In the genomic region with DNA sequence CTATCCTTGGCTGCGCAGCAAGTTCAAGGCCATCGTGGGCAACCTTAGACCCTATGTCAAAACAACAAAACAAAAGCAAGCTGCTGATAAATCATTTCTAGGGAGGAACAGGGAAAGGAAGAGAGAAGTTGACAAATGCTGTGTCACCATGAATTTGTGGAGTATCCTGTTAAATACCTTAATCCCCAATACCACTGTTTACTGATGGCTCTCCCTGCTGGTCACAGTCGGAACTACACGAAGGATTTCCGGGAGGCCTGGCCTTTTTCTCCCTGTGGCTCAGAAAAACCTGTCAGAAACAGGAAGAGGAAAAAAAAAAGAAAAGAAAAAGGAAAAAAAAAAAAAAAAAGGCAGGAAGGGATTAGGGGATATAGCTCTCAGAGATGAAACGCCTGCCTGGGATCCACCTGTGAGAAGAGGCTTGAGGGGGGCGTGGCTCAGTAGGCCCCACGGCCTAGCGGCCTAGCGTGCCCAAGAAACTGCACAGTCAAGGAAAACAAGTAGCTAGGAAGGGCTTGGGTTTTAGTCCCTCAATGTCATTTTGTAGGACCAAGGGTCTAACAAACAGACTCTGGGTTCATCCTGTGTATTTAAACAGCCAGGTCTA, we compare ENCODE assay signal across 8 mouse cellular contexts. TPM values are rescaled to one million over a fixed set of nuclear protein-coding genes. Genes with fewer than 3 reads are reported as not detected.
A peak's percentile ranks its signal among the peaks of the same experiment; 100 is the strongest.
DNase-seq lines count a peak whose midpoint lies in the region; ATAC-seq and TF ChIP-seq lines count a peak whose summit lies in the region.

No protein-coding gene starts in this region.

- H3K4me1 ChIP-seq in MEL (ENCODE audit: control insufficient read depth in 1 of 2, insufficient read depth in 2 of 2, low read length in 2 of 2) = peaks cover 4 to 29% of the 10 kb centered on the region in 2 experiments
- peaks cover 21% of the 10 kb centered on the region for H3K4me1 ChIP-seq in kidney, embryonic 15.5 days

- H3K4me3 ChIP-seq in MEL (ENCODE audit: control insufficient read depth in 1 of 2, insufficient read depth in 1 of 2, low read depth in 2 of 2, low read length in 2 of 2) = peak overlapping the region; percentile 76 to 94
- H3K4me3 ChIP-seq in kidney, embryonic 15.5 days (replicated peaks) = 0 out of 2 replicates have a peak overlapping the region, but pooled peaks have one; percentile 52

- H3K9ac ChIP-seq in MEL (ENCODE audit: control insufficient read depth, low read depth, low read length, poor library complexity, severe bottlenecking) = peak overlapping the region; percentile 55
- no peak overlapping the region for H3K9ac ChIP-seq in kidney, embryonic 15.5 days

- ATAC-seq in kidney, embryonic 15.5 days (replicated peaks; ENCODE audit: low FRiP score) = no peak

- peaks cover 19% of the 10 kb centered on the region for H3K79me2 ChIP-seq in MEL (ENCODE audit: control insufficient read depth, insufficient read depth, low read length, poor library complexity)

- peaks cover 2 to 4% of the 10 kb centered on the region in 2 experiments; a peak in 3 of 4 replicates for H3K27me3 ChIP-seq in MEL (ENCODE audit: control insufficient read depth in 1 of 2, insufficient read depth in 2 of 2, low read length in 2 of 2)
- H3K27me3 ChIP-seq in kidney, embryonic 15.5 days = peaks cover 27% of the 10 kb centered on the region

- H3K27ac ChIP-seq in MEL (ENCODE audit: control insufficient read depth, low read depth, low read length) = peak overlapping the region; percentile 97
- H3K27ac ChIP-seq in kidney, embryonic 15.5 days = 0 out of 2 replicates have a peak overlapping the region, but pooled peaks have one; percentile 2

- peak; percentile 30 for TF ChIP-seq RAD21 in MEL (IDR thresholded peaks at IDR 0.05; ENCODE audit: low read depth, low read length)

- 56% methylated on average over 10 of the region's 10 CpGs for WGBS in kidney, embryonic 15.5 days

- no peak for TF ChIP-seq POLR2A in MEL (IDR thresholded peaks at IDR 0.05; ENCODE audit: control insufficient read depth in 1 of 2, insufficient read depth in 1 of 2, low read depth in 1 of 2, low read length in 2 of 2, poor library complexity in 1 of 2)

- no peaks in the 10 kb centered on the region for H3K9me3 ChIP-seq in MEL (replicated peaks; ENCODE audit: insufficient read depth, low read length)
- H3K9me3 ChIP-seq in kidney, embryonic 15.5 days (replicated peaks) = no peaks in the 10 kb centered on the region

- peak; percentile 93 for DNase-seq in 3T3-L1 (ENCODE audit: low read depth, low spot score)
- peak; percentile 86 for DNase-seq in MEL (ENCODE audit: low read depth, low spot score)
- peak; percentile 72 for DNase-seq in cerebellum, adult 8-10 months
- peak; percentile 52 to 60 for DNase-seq in gastrocnemius, postnatal 36 days
- DNase-seq in liver = peak; percentile 88
- DNase-seq in ovary, postnatal 36 days (ENCODE audit: low spot score) = peak; percentile 56
- DNase-seq in thymus, postnatal 4 days = peak; percentile 74

- H3K36me3 ChIP-seq in MEL (ENCODE audit: control insufficient read depth in 1 of 2, insufficient read depth in 2 of 2, low read length in 2 of 2) = peaks cover 0 to 34% of the 10 kb centered on the region in 2 experiments; a peak in 2 of 4 replicates
- H3K36me3 ChIP-seq in kidney, embryonic 15.5 days = no peaks in the 10 kb centered on the region

- no peak for TF ChIP-seq EP300 in MEL (IDR thresholded peaks at IDR 0.05; ENCODE audit: low read depth in 1 of 2, low read length in 2 of 2)

- H3K4me2 ChIP-seq in kidney, embryonic 15.5 days = peak overlapping the region; percentile 90; the same call in 1 of the 2 replicates

- peak; percentile 47 to 80 (median 73); a peak in 5 of 6 replicates for TF ChIP-seq CTCF in MEL (IDR thresholded peaks at IDR 0.05 in 2 of 3, conservative IDR thresholded peaks at IDR 0.05 in 1 of 3; ENCODE audit: control insufficient read depth in 1 of 3, insufficient read depth in 1 of 3, low read depth in 2 of 3, low read length in 3 of 3, poor library complexity in 1 of 3, severe bottlenecking in 1 of 3)

- intact Hi-C loops in gastrocnemius, postnatal 36 days (cut with DNase I) = no loop called here

TF ChIP-seq in MEL, 35 proteins besides CTCF, POLR2A, EP300 and RAD21:
- TF ChIP-seq MAFK (IDR thresholded peaks at IDR 0.05; ENCODE audit: borderline replicate concordance, low read depth, low read length) (peak; percentile 45; the same call in 1 of the 2 replicates), TCF12 (IDR thresholded peaks at IDR 0.05; ENCODE audit: low read depth, low read length) (no peak), ZNF384 (IDR thresholded peaks at IDR 0.05; ENCODE audit: low read depth, low read length) (peak; percentile 64), ZMIZ1 (IDR thresholded peaks at IDR 0.05; ENCODE audit: low read depth, low read length) (no peak), ELF1 (IDR thresholded peaks at IDR 0.05; ENCODE audit: low read depth, low read length) (peak; percentile 64), MAZ (IDR thresholded peaks at IDR 0.05; ENCODE audit: low read depth, low read length) (no peak), ETS1 (IDR thresholded peaks at IDR 0.05; ENCODE audit: low read depth, low read length) (peak; percentile 35; the same call in 1 of the 2 replicates), SIN3A (IDR thresholded peaks at IDR 0.05; ENCODE audit: low read length) (peak; percentile 84), RCOR1 (IDR thresholded peaks at IDR 0.05; ENCODE audit: low read depth, low read length) (0 out of 2 replicates have a peak, but pooled peaks have one; percentile 24), GABPA (IDR thresholded peaks at IDR 0.05; ENCODE audit: low read depth, low read length) (peak; percentile 95), MXI1 (IDR thresholded peaks at IDR 0.05; ENCODE audit: low read depth, low read length) (peak; percentile 38), SMC3 (IDR thresholded peaks at IDR 0.05; ENCODE audit: low read depth, low read length) (peak; percentile 36; the same call in 1 of the 2 replicates)

RNA-seq across cellular contexts. Expression of gene Blvrb, which starts 1.6 kb away (rescaled TPM):
- 183 and 245 TPM in 2 replicates for total RNA-seq in MEL (2012; rRNA removed)
- polyA plus RNA-seq in MEL (2012; ENCODE audit: insufficient read depth in 1 of 2, insufficient read length in 2 of 2, low read depth in 1 of 2, low replicate concordance in 2 of 2, missing spikeins in 1 of 2) = 100 to 1,000 TPM in 1 of 2 experiments, not detected in 1; 210 TPM
- 10 to 100 TPM; 10.9 to 12.7 TPM for total RNA-seq in gastrocnemius, postnatal 36 days (2021)
- polyA plus RNA-seq in kidney, embryonic 15.5 days (2015; fragmentation: Nextera tagmentation; extraction: Ambion mirVana) = 44.5 and 57.4 TPM in 2 replicates

RNA-seq across cellular contexts. Expression of gene Sptbn4, which starts 1.9 kb away (rescaled TPM):
- 0.19 and 0.36 TPM in 2 replicates for total RNA-seq in MEL (2012; rRNA removed)
- under 1 TPM in 1 of 2 experiments, not detected in 1; 0.68 TPM for polyA plus RNA-seq in MEL (2012; ENCODE audit: insufficient read depth in 1 of 2, insufficient read length in 2 of 2, low read depth in 1 of 2, low replicate concordance in 2 of 2, missing spikeins in 1 of 2)
- total RNA-seq in gastrocnemius, postnatal 36 days (2021) = under 1 TPM in 1 of 2 experiments, not detected in 1; 0.03 TPM
- polyA plus RNA-seq in kidney, embryonic 15.5 days (2015; fragmentation: Nextera tagmentation; extraction: Ambion mirVana) = 0.27 and 0.39 TPM in 2 replicates

RNA-seq across cellular contexts. Expression of gene Sertad3, which starts 24.2 kb away (rescaled TPM):
- 2.0 and 2.4 TPM in 2 replicates for total RNA-seq in MEL (2012; rRNA removed)
- 1 to 10 TPM in 1 of 2 experiments, not detected in 1; 6.7 TPM for polyA plus RNA-seq in MEL (2012; ENCODE audit: insufficient read depth in 1 of 2, insufficient read length in 2 of 2, low read depth in 1 of 2, low replicate concordance in 2 of 2, missing spikeins in 1 of 2)
- total RNA-seq in gastrocnemius, postnatal 36 days (2021) = 1 to 10 TPM; 4.5 to 5.3 TPM
- polyA plus RNA-seq in kidney, embryonic 15.5 days (2015; fragmentation: Nextera tagmentation; extraction: Ambion mirVana) = 30.3 and 32.0 TPM in 2 replicates

RNA-seq across cellular contexts. Expression of gene Sertad1, which starts 37.4 kb away (rescaled TPM):
- total RNA-seq in MEL (2012; rRNA removed) = 9.9 and 12.4 TPM in 2 replicates
- polyA plus RNA-seq in MEL (2012; ENCODE audit: insufficient read depth in 1 of 2, insufficient read length in 2 of 2, low read depth in 1 of 2, low replicate concordance in 2 of 2, missing spikeins in 1 of 2) = 10 to 100 TPM in 1 of 2 experiments, not detected in 1; 10.6 TPM
- total RNA-seq in gastrocnemius, postnatal 36 days (2021) = 1 to 10 TPM; 7.1 to 8.8 TPM
- polyA plus RNA-seq in kidney, embryonic 15.5 days (2015; fragmentation: Nextera tagmentation; extraction: Ambion mirVana) = 40.5 and 41.0 TPM in 2 replicates

RNA-seq across cellular contexts. Expression of gene Prx, which starts 49.8 kb away (rescaled TPM):
- 0.39 TPM in 2 replicates for total RNA-seq in MEL (2012; rRNA removed)
- polyA plus RNA-seq in MEL (2012; ENCODE audit: insufficient read depth in 1 of 2, insufficient read length in 2 of 2, low read depth in 1 of 2, low replicate concordance in 2 of 2, missing spikeins in 1 of 2) = 1 to 10 TPM in 1 of 2 experiments, not detected in 1; 1.4 TPM
- total RNA-seq in gastrocnemius, postnatal 36 days (2021) = 10 to 100 TPM in 1 of 2 experiments, 1 to 10 TPM in 1; 4.6 to 10.7 TPM
- 4.0 and 4.8 TPM in 2 replicates for polyA plus RNA-seq in kidney, embryonic 15.5 days (2015; fragmentation: Nextera tagmentation; extraction: Ambion mirVana)

Comparison
In these comparisons a context has a peak if more than half of its experiments do, and no peak if none do; other contexts are left out.
1. RNA of gene Blvrb, which starts 1.6 kb away (total RNA-seq): 183 to 245 TPM in MEL; 10.9 to 12.7 TPM in gastrocnemius, postnatal 36 days; every median in the first group is over 10 times any median in the second.
2. Peak in every context shown above with its lines, with median percentiles within 50 percentile points of each other: DNase-seq.